Mouse (Mus musculus): Measurements from ENCODE around the gene Syce3.

The Syce3 gene

DNA sequence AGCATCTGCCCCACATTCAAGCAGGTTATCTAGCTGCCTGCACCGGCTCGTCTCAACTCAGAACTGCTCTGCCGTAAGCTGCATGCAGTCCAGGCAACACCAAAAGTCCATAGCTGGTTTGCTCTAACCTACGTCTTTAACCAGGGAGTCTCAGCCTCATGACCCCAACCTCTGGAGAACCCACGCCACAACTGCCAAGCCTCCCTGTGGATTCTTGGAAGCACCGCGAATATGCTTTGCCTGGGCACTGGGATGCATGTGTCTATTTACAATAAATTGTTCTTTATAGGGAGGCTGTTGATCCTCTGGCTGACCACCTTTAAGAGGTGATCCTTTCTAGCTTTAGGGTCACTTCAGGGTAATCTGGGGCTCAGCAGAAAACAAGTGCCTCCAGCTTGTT lies 37.8 kb downstream of the Syce3 start:
- no peak for DNase-seq (ENCODE audit: low spot score in 2 of 2)

DNA sequence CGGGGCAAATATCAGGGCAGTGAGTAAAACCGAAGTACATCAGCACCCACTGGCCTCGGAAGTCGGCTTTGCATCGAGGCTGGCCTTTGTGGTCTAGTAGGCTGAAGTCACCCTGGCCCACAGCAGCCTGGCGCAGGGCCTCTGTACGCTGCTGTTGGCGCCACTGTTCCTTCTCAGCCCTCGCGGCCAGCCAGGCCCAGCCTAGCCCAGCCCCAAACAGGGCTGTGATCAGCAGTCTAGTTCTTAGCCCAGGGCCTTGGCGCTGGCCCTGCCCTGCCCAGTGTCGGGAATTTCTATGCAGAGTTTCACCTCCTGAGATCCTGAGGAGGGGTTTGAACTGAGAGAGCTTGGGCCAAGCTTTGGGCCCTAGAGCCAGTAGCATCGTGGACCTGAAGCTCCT lies 38.2 kb downstream of the Syce3 start:
- no peak for DNase-seq (ENCODE audit: low spot score in 2 of 2)

DNA sequence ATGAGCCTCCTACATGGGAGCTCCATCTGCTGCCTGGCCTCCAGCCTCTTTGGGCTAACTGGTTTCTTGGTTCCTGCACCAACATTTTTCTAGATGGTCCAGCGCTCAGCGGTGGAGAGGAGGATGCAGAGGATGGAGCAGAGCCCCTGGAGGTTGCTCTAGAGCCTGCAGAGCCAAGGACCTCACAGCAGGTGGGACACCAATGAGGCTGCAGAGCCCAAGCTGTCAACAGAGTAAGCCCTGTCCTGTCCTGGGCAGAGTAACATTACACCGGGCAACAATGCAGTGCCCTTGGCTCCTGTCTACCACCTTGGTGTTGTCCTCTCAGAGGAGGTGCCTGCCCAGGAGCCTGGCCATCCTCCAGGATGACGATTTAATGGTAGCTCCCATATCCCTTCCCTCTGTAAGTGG lies 45.2 kb downstream of the Syce3 start:
- DNase-seq (ENCODE audit: low spot score in 2 of 2), result no peak

DNA sequence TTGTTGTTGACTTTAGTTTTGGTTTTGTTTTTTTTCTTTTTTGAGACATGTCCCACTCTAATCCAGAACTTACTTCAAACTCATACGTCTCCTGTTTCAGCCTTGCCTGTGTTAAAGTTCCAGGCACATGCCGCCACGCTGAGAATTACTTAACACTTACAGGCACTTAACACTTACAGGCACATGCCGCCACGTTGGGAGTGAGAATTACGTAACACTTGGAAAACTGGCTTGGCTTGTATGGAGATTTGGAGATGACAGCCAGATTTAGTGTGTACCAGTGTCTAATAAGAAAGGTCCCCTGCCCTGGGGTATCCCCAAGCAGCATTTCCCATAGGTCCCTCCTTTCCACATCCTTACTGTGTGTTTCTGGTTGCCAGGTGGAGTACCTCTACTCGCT lies 47.3 kb downstream of the Syce3 start:
- no peak for DNase-seq (ENCODE audit: low spot score in 2 of 2)

DNA sequence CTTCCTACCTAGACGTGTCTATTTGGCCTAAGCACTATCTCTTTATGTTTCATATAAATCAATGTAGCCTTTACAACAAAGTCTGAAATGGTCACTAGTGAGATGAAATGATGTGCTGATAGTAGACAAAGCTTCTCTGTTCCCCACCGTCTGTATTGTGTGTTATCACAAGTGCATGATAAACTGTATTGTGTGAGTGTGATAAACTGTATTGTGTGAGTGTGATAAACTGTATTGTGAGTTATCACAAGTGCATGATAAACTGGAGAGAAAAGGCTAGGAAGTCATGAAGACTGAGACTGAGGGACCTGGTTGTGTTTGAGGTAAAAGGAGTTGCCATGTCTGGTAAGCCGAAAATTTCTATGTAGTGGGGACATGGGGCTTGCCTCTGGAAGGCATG lies 51.5 kb downstream of the Syce3 start:
- DNase-seq (ENCODE audit: low spot score in 2 of 2), result no peak

DNA sequence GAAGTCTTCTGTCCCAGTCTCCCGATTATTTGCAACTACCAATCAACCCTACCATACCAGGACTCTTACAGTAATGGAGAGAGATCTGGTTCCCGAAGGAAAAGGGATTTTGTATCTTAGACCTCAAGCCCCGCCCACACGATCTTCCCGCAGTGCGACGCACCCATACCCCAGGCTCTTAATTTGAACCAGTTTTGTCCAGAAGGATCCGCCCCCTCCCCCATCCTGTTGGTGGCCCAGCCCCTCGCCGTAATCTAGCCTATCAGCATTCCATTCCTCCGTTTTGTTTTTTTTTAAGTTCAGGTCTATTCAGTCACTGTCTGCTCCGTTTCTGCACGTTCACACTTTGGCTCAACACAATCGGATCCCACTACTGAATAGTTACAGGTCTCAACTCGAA lies 53.9 kb downstream of the Syce3 start:
- peak; percentile 52 to 69 for DNase-seq (ENCODE audit: low spot score in 2 of 2)

DNA sequence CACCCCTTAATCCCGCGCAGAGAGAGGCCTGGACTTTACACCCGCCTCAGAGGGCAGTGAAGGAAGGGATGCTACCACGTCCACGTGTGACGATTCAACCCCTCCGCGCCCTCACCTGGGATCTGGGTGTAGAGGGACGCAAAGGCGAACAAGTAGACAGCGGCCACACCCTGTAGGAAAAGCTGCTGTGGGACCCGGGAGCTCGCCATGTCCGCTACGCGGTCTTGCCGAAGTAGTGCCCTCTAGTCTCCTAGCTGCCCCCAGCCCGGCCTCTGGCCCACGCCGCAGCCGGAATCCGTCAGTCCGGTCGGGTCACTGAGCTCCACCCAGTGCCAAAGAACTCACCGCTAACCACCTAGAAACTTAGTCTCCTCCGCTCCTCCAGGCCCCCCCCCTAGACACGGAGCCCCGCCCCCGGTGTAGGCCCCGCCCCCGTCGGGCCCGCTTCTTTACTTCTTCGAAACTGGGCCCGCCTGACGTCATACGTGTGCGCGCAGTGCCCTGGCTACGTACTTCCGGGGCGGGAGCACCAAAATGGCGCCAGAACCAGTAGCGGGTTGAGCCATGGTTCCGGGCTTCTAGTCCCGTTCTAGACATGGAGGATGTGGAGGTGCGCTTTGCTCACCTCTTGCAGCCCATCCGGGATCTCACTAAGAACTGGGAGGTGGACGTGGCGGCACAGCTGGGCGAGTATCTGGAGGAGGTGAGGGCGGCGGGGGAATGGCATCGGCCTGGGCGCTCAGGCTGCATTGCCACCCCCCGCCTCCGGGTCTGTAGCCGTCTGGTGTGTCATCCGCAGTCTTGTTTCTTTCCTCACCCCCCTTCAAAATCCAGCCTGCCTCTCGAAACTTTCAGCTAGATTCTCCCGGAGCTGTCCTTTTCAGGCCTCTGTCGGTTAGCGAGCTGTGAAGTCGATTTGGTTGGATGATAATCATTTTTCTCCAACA lies 54.8 kb downstream of the Syce3 start, which contains the start of the genes Lmf2 and Ncaph2:
Lmf2 (minus strand) TSS at position 419 of the 947 bp plus-strand sequence.
Ncaph2 (plus strand) TSS at position 479 of the 947 bp plus-strand sequence.
- DNase-seq (ENCODE audit: low spot score in 2 of 2), result peak; percentile 92 to 95

DNA sequence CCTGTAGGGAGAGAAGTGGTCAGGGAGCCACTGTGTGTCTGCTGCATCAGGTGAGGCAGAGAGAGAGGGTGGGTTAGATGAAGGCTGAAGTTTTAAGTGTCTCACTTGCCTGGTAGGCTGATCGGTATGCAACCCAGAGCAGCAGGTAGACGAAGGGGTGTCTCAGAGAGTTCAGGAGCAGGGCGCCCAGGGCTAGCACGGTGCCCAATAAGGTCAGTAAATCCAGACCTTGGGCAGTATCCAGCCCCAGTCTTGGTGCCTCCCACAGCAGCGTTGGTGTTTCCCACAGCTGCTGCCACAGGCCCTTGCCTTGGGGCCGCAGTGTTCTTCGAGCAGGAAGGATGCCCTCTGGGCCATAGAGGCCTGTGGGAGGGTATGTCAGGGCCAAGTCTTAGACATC lies 55.8 kb downstream of the Syce3 start:
- DNase-seq (ENCODE audit: low spot score in 2 of 2), result no peak

DNA sequence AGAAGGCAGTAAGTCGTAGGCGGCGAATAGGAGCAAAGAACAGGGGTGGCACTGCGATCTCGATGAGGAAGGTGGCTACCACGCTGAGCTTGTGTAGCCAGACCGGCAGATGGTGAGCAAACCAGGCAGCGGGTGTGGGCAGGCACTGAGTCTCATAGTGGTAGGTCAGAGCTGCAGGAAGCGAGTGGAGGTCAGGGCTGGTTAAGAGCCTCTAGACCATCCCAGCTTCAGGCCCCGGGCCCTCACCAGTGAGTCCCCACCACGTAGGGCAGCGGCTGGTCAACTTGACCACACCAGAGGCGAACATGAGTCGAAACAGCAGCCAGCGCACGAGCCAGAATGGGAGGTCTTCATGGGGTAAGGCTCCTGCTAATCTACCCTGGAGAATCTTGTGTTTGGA lies 56.5 kb downstream of the Syce3 start:
- no peak for DNase-seq (ENCODE audit: low spot score in 2 of 2)

DNA sequence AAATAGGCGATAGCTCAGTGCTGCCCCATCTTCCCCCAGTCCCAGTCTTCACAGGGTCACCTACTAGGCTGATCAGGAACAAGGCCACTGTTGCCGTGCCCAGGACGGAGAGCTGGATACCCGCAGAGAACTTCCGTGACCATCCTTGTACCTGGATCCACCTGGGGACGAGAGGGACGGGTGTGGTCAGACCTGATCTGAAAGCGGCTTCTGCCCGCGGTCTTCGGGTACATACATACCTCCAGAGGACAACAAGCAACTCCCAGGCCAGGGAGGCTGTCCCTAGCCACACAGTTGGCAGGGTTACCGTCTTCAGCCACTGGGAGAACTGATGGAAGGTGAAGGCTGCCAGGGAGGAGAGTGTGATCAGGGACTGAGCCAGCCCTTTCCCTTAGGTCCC lies 57.5 kb downstream of the Syce3 start:
- DNase-seq (ENCODE audit: low spot score in 2 of 2), result no peak

DNA sequence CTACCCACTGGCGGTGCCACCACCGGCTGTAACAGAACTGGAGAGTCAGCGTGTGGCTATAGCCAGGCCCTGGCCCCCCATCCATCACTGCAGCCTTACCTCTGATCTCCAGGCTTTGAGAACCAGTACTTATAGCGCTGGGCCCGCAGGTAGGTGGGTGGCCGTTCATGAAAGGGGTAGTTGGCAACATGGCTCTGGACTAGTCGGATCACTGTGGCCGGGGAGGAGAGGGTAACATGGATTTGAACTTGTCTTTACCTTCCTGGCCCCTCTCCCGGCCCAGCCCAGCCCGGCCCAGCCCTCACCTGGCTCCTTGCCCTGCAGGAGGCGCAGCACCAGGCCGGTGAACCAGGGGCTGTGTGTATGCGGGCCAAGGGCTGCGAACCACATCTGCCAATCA lies 58.2 kb downstream of the Syce3 start:
- no peak for DNase-seq (ENCODE audit: low spot score in 2 of 2)

DNA sequence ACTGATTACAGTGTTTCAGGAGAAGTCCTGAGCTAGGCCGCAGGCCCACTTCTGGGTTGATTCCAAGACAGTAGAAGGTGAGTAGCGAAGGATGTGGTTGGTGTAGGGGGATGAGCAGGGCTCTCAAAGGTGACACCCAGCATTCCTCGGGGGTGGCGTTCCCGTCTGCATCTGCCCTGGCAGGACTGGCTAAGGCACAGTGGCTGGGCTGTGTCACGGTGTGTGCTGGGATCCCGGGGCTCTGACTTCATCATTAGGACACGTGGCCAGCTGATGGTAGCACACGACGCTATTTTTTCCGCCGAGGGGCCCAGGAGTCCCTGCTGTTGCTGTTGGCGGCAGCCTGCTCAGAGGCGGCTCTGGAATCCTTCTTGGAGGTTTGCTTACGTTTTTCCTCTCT lies 59.0 kb downstream of the Syce3 start:
- no peak for DNase-seq (ENCODE audit: low spot score in 2 of 2)

DNA sequence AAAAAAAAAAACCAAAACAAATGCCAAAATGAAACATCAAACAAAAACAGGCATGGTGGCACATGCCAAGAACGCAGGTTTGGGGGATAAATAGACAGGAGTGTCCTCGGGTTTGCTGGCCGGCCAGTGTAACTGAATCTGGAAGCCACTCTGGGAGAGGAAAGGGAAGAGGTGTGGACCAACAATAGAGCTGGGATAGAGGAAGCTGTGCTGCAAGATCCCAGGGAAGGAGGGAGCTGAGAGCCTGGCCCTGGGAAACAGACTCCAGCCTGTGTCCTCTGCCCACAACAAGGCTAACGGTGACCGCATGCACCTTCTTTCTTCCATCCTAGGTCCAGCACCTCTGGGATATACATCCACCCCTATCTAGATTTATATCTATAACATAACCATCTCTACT lies 59.9 kb downstream of the Syce3 start:
- no peak for DNase-seq (ENCODE audit: low spot score in 2 of 2)

DNA sequence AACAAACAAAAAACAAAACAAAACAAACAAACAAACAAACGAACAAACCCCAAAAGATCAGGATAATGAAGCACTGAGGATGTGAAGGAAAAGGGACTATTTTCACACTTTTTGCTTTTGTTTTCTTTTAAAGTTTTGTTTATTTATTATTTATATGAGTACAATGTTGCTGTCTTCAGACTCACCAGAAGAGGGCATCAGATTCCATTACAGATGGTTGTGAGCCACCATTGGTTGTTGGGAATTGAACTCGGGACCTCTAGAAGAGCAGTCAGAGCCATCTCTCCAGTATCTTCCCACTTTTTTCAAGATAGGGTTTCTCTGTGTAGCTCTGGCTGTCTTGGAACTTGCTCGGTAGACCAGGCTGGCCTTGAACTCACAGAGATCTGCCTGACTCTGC lies 67.0 kb downstream of the Syce3 start:
- no peak for DNase-seq (ENCODE audit: low spot score in 2 of 2)

DNA sequence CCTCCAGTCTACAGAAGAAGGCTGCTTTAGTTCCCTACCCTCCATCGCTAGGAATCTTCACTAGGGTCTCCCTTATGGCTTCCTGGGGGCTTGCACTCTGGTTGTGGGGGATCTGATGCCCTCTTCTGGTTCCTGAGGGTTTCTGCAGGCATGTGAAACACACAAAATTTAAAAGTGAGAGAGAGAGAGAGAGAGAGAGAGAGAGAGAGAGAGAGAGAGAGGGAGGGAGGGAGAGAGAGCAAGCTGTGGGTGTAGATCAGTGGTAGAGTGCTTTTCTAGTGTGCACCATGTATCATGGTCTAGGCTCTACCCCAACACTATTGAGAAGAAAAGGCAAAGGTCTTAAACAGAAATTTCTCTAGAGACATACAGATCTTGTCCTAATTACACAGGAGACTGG lies 68.6 kb downstream of the Syce3 start:
- no peak for DNase-seq (ENCODE audit: low spot score in 2 of 2)
